In the genomic region with DNA sequence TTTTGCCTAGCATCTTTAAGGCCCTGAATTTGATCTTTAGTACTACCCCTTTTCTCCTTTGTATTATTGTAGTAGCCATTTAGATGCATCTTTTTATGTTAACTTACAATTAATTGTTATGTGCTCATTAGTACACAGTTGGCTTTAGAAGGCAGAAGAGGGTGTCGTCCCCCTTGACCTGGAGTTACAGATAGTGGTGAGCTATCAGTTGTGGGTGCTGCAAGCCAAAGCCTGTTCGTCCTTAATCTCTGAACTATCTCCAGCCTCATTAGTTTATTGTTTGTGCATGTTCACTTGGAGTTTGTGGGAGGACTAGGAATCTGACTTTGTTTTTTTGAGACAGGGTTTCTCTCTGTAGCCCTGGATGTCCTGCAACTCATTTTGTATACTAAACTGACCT, we compare ENCODE assay signal across 8 mouse cellular contexts. TPM values are rescaled to one million over a fixed set of nuclear protein-coding genes. Genes with fewer than 3 reads are reported as not detected.
DNase-seq lines count a peak whose midpoint lies in the region; ATAC-seq lines count a peak whose summit lies in the region.

No protein-coding gene starts in this region.

- no peak for DNase-seq in kidney, postnatal 10 days
- no peak for DNase-seq in limb, embryonic 10.5 days (ENCODE audit: low spot score)
- DNase-seq in ovary, adult 18-20 months (ENCODE audit: low spot score): no peak
- DNase-seq in adrenal gland, postnatal 4 days (ENCODE audit: low spot score in 2 of 2): no peak
- DNase-seq in frontal cortex, postnatal 10 days (ENCODE audit: low spot score in 2 of 2): no peak

- no peaks in the 10 kb centered on the region for H3K27me3 ChIP-seq in kidney, embryonic 14.5 days (ENCODE audit: control insufficient read depth, insufficient read depth, low read length)
- H3K27me3 ChIP-seq in forebrain, embryonic 12.5 days: no peaks in the 10 kb centered on the region
- H3K27me3 ChIP-seq in limb, embryonic 10.5 days (ENCODE audit: low read depth, poor library complexity, severe bottlenecking): no peaks in the 10 kb centered on the region
- no peaks in the 10 kb centered on the region for H3K27me3 ChIP-seq in midbrain, embryonic 16.5 days (ENCODE audit: control insufficient read depth, insufficient read depth, low read depth, low read length)

- H3K4me2 ChIP-seq in kidney, embryonic 14.5 days (replicated peaks; ENCODE audit: low read depth, low read length): no peak overlapping the region; the same call in 1 of the 2 replicates
- peak overlapping the region; percentile 26 for H3K4me2 ChIP-seq in forebrain, embryonic 12.5 days
- H3K4me2 ChIP-seq in midbrain, embryonic 16.5 days (ENCODE audit: low read length): peak overlapping the region; percentile 27

- no peak overlapping the region for H3K27ac ChIP-seq in kidney, embryonic 14.5 days (ENCODE audit: low read depth, low read length)
- no peak overlapping the region for H3K27ac ChIP-seq in forebrain, embryonic 12.5 days
- no peak overlapping the region for H3K27ac ChIP-seq in limb, embryonic 10.5 days
- H3K27ac ChIP-seq in midbrain, embryonic 16.5 days (ENCODE audit: low read length): no peak overlapping the region

- H3K4me1 ChIP-seq in kidney, embryonic 14.5 days (ENCODE audit: control insufficient read depth, insufficient read depth, low read length): peaks cover 9% of the 10 kb centered on the region; the same call in 1 of the 2 replicates
- peaks cover 34% of the 10 kb centered on the region for H3K4me1 ChIP-seq in forebrain, embryonic 12.5 days
- peaks cover 21% of the 10 kb centered on the region for H3K4me1 ChIP-seq in limb, embryonic 10.5 days
- H3K4me1 ChIP-seq in midbrain, embryonic 16.5 days (ENCODE audit: control insufficient read depth, insufficient read depth, low read length): peaks cover 29% of the 10 kb centered on the region

- H3K4me3 ChIP-seq in kidney, embryonic 14.5 days (ENCODE audit: low read length): peak overlapping the region; percentile 74; the same call in 1 of the 2 replicates
- H3K4me3 ChIP-seq in forebrain, embryonic 12.5 days (replicated peaks): no peak overlapping the region
- H3K4me3 ChIP-seq in limb, embryonic 10.5 days: 0 out of 2 replicates have a peak overlapping the region, but pooled peaks have one; percentile 74
- no peak overlapping the region for H3K4me3 ChIP-seq in midbrain, embryonic 16.5 days (ENCODE audit: low read depth, low read length)

- H3K9ac ChIP-seq in kidney, embryonic 14.5 days (ENCODE audit: low read depth, low read length): no peak overlapping the region
- H3K9ac ChIP-seq in forebrain, embryonic 12.5 days: no peak overlapping the region
- H3K9ac ChIP-seq in midbrain, embryonic 16.5 days (ENCODE audit: low read depth, low read length): no peak overlapping the region

- no peaks in the 10 kb centered on the region for H3K9me3 ChIP-seq in kidney, embryonic 14.5 days (ENCODE audit: control insufficient read depth, low read length)
- no peaks in the 10 kb centered on the region for H3K9me3 ChIP-seq in forebrain, embryonic 12.5 days
- H3K9me3 ChIP-seq in limb, embryonic 10.5 days (replicated peaks): no peaks in the 10 kb centered on the region
- H3K9me3 ChIP-seq in midbrain, embryonic 16.5 days (replicated peaks; ENCODE audit: control insufficient read depth, low read length, poor library complexity, severe bottlenecking): no peaks in the 10 kb centered on the region

- peaks cover 58% of the 10 kb centered on the region for H3K36me3 ChIP-seq in kidney, embryonic 14.5 days (ENCODE audit: control insufficient read depth, insufficient read depth, low read length)
- peaks cover 46% of the 10 kb centered on the region for H3K36me3 ChIP-seq in forebrain, embryonic 12.5 days (replicated peaks)
- H3K36me3 ChIP-seq in limb, embryonic 10.5 days: peaks cover 73% of the 10 kb centered on the region
- H3K36me3 ChIP-seq in midbrain, embryonic 16.5 days (ENCODE audit: control insufficient read depth, insufficient read depth, low read length): peaks cover 9% of the 10 kb centered on the region

- 86% methylated on average over 2 of the region's 2 CpGs for WGBS in kidney, embryonic 14.5 days
- 76% methylated on average over 2 of the region's 2 CpGs for WGBS in forebrain, embryonic 12.5 days
- 86% methylated on average over 2 of the region's 2 CpGs for WGBS in limb, embryonic 10.5 days
- 81% methylated on average over 2 of the region's 2 CpGs for WGBS in midbrain, embryonic 16.5 days

- no peak for ATAC-seq in kidney, embryonic 14.5 days (ENCODE audit: low FRiP score, low TSS enrichment)
- no peak for ATAC-seq in forebrain, embryonic 12.5 days (ENCODE audit: low FRiP score)
- ATAC-seq in midbrain, embryonic 16.5 days: no peak

RNA-seq across cellular contexts. Expression of gene Zfp207, which starts 3.7 kb away (rescaled TPM):
- polyA plus RNA-seq in kidney, embryonic 14.5 days (2014; fragmentation: Nextera tagmentation; extraction: Ambion mirVana): 297 and 300 TPM in 2 replicates
- polyA plus RNA-seq in forebrain, embryonic 12.5 days (2016; fragmentation: Nextera tagmentation; extraction: Ambion mirVana): 296 and 310 TPM in 2 replicates
- polyA plus RNA-seq in limb, embryonic 10.5 days (2016; fragmentation: Nextera tagmentation; extraction: Ambion mirVana): 295 and 314 TPM in 2 replicates
- 190 and 202 TPM in 2 replicates for polyA plus RNA-seq in midbrain, embryonic 16.5 days (2015; fragmentation: Nextera tagmentation; extraction: Ambion mirVana)
- total RNA-seq in adrenal gland, postnatal 4 days (2021): 100 to 1,000 TPM; 192 to 194 TPM

RNA-seq across cellular contexts. Expression of gene 5730455P16Rik, which starts 9.0 kb away (rescaled TPM):
- polyA plus RNA-seq in kidney, embryonic 14.5 days (2014; fragmentation: Nextera tagmentation; extraction: Ambion mirVana): 16.9 and 22.9 TPM in 2 replicates
- polyA plus RNA-seq in forebrain, embryonic 12.5 days (2016; fragmentation: Nextera tagmentation; extraction: Ambion mirVana): 30.0 and 31.4 TPM in 2 replicates
- polyA plus RNA-seq in limb, embryonic 10.5 days (2016; fragmentation: Nextera tagmentation; extraction: Ambion mirVana): 21.3 and 25.0 TPM in 2 replicates
- polyA plus RNA-seq in midbrain, embryonic 16.5 days (2015; fragmentation: Nextera tagmentation; extraction: Ambion mirVana): 38.1 and 39.4 TPM in 2 replicates
- 10 to 100 TPM; 23.5 to 25.2 TPM for total RNA-seq in adrenal gland, postnatal 4 days (2021)

RNA-seq across cellular contexts. Expression of gene Psmd11, which starts 41.6 kb away (rescaled TPM):
- 300 and 337 TPM in 2 replicates for polyA plus RNA-seq in kidney, embryonic 14.5 days (2014; fragmentation: Nextera tagmentation; extraction: Ambion mirVana)
- 378 and 397 TPM in 2 replicates for polyA plus RNA-seq in forebrain, embryonic 12.5 days (2016; fragmentation: Nextera tagmentation; extraction: Ambion mirVana)
- polyA plus RNA-seq in limb, embryonic 10.5 days (2016; fragmentation: Nextera tagmentation; extraction: Ambion mirVana): 362 and 370 TPM in 2 replicates
- 270 and 301 TPM in 2 replicates for polyA plus RNA-seq in midbrain, embryonic 16.5 days (2015; fragmentation: Nextera tagmentation; extraction: Ambion mirVana)
- total RNA-seq in adrenal gland, postnatal 4 days (2021): 100 to 1,000 TPM; 116 to 131 TPM

Comparison
In these comparisons a context has a peak if more than half of its experiments do, and no peak if none do; other contexts are left out.
1. H3K4me3 ChIP-seq: peak in kidney, embryonic 14.5 days (single experiment) and limb, embryonic 10.5 days (single experiment); none in forebrain, embryonic 12.5 days (single experiment) and midbrain, embryonic 16.5 days (single experiment).